Mouse (Mus musculus) lung, postnatal 0 days (tissue): ENCODE measurements at regions not wholly inside any gene's neighbourhood (a gene's known extent, or its start where the extent isn't known, plus 50 kb on each side); places are given as distances from the start of the nearest gene placed in this dataset.

Experiments
- ATAC-seq: fragments of 200-750 bp; cut with Nextera tagmentation; 2 replicates; pipeline ENCODE4 v1.8.0; 2017; ENCODE audit warnings: moderate library complexity
- DNase-seq: peaks from one replicate; pipeline ENCODE4 v3.0.0-alpha.2; 2016; ENCODE audit warnings: low spot score
- H3K27ac ChIP-seq: fragments of 300-500 bp; sonication (generic); 2 replicates; pipeline ENCODE4 v1.5.1; 2014; ENCODE audit warnings: antibody characterized with exemption, mild to moderate bottlenecking, low read length, mixed read lengths
- H3K27me3 ChIP-seq: fragments of 300-500 bp; sonication (generic); replicated peaks from 2 replicates; pipeline ENCODE4 v1.6.1; 2014; ENCODE audit warnings: low read length, mixed read lengths; ENCODE audit not compliant: insufficient read depth
- H3K36me3 ChIP-seq: fragments of 300-500 bp; sonication (generic); 2 replicates; pipeline ENCODE4 v1.6.1; 2014; ENCODE audit warnings: low read length, mixed read lengths; ENCODE audit not compliant: insufficient read depth
- H3K4me1 ChIP-seq: fragments of 300-500 bp; sonication (generic); 2 replicates; pipeline ENCODE4 v1.6.1; 2014; ENCODE audit warnings: antibody characterized with exemption, low read depth, low read length, mixed read lengths; ENCODE audit not compliant: insufficient read depth
- H3K4me2 ChIP-seq: fragments of 300-500 bp; sonication (generic); replicated peaks from 2 replicates; pipeline ENCODE4 v1.6.1; 2014; ENCODE audit warnings: low read depth, mild to moderate bottlenecking, low read length, moderate library complexity, mixed read lengths
- H3K4me3 ChIP-seq: fragments of 300-500 bp; sonication (generic); 2 replicates; pipeline ENCODE4 v1.5.1; 2014; ENCODE audit warnings: low read depth, low read length
- H3K9ac ChIP-seq: fragments of 300-500 bp; sonication (generic); replicated peaks from 2 replicates; pipeline ENCODE4 v1.6.1; 2014; ENCODE audit warnings: low read depth, mild to moderate bottlenecking
- H3K9me3 ChIP-seq: fragments of 300-500 bp; sonication (generic); 2 replicates; pipeline ENCODE4 v1.6.1; 2016; ENCODE audit warnings: low read length, mixed read lengths
- CTCF ChIP-seq: IDR thresholded peaks from 2 replicates; pipeline ENCODE4 v1.5.1; 2016; ENCODE audit warnings: antibody characterized with exemption, mild to moderate bottlenecking
- EP300 ChIP-seq: IDR thresholded peaks from 2 replicates; pipeline ENCODE4 v1.6.1; 2016; ENCODE audit warnings: antibody characterized with exemption, mild to moderate bottlenecking, control low read depth
- WGBS: fragments of 180-500 bp; shearing (Covaris S2); extraction: QIAGEN DNeasy Blood & Tissue Kit; methylation state at CpG from one replicate; pipeline ENCODE4 v1.1.7; 2014; 5-methylcytosine and 5-hydroxymethylcytosine counted together

DNA sequence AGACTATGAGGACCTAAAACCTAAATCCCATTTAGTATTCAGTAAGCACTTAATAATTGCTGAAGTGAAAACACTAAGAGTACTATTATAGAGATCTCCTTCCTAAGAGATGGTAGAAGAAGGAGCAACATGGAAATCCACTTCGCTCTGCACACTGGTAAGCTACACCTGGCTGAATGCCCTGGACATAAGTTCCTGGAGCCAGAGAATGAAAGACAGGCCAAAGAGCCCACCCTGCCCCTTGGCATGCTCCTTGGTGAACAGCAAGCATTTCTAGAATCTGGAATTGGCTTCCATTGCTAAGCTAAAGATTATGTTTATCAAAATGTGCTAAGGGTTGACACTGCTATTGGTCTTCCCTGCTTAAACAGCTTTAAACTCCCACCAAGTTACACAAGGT, 137.3 kb downstream of the 1190002N15Rik start:
- TF ChIP-seq CTCF (no peak), EP300 (no peak)
- 84% methylated on average over 1 of the region's 1 CpGs for WGBS
- DNase-seq = no peak
- H3K27me3 ChIP-seq = no peaks in the 10 kb centered on the region
- no peaks in the 10 kb centered on the region for H3K4me1 ChIP-seq
- no peak overlapping the region for H3K27ac ChIP-seq
- no peak overlapping the region for H3K4me3 ChIP-seq
- no peaks in the 10 kb centered on the region for H3K9me3 ChIP-seq
- H3K4me2 ChIP-seq = no peak overlapping the region
- H3K9ac ChIP-seq = no peak overlapping the region
- H3K36me3 ChIP-seq = no peaks in the 10 kb centered on the region
- no peak for ATAC-seq

DNA sequence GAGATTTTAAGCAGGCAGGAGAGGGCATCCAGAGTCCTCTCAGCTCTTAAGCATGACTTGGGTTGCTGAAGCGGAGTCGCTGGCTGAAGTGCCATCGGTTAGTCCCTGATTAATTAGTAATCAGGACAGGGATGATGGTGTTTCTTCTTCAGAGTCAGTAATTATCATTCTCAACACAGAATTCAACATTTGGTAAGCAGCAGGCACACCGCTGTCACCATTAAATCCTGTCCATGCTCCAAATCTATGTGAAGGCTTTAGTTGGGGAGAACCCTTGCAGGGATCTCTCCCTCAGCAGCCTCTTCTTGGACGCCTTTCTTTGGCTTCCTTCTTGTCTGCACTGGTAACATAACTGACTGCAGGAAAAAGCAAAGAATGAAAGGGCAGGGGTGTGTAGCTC, 142.7 kb downstream of the 1190002N15Rik start:
- Histone ChIP-seq H3K27me3 (no peaks in the 10 kb centered on the region), H3K4me3 (no peak overlapping the region), H3K36me3 (no peaks in the 10 kb centered on the region), H3K9me3 (no peaks in the 10 kb centered on the region), H3K27ac (no peak overlapping the region), H3K4me2 (no peak overlapping the region), H3K4me1 (no peaks in the 10 kb centered on the region), H3K9ac (no peak overlapping the region)
- TF ChIP-seq CTCF = no peak
- no peak for TF ChIP-seq EP300
- DNase-seq (no peak), ATAC-seq (no peak)
- WGBS = 76% methylated on average over 5 of the region's 5 CpGs

DNA sequence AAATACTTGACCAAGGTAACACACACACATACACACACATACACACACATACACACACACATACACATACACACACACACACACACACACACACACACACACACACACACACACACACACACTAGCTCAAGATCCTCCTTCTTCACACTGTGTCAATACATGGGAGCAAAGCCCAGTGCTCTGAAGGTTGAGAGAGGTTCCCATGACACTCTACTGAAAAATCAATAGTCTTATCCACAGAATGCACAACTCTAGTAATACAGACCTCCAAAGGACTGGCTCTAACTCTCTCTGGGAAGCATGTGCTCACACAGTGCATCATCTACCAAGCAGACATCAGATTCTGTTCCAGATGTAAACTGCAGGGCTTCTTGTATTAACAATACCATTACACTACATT, 151.7 kb downstream of the 1190002N15Rik start:
- ATAC-seq (no peak), DNase-seq (no peak)
- Histone ChIP-seq H3K4me2 (no peak overlapping the region), H3K27me3 (no peaks in the 10 kb centered on the region), H3K27ac (no peak overlapping the region), H3K9me3 (no peaks in the 10 kb centered on the region), H3K4me3 (no peak overlapping the region), H3K4me1 (no peaks in the 10 kb centered on the region), H3K36me3 (no peaks in the 10 kb centered on the region), H3K9ac (no peak overlapping the region)
- TF ChIP-seq EP300 = no peak
- no peak for TF ChIP-seq CTCF

GRCm38 (mm10) chr9:94382293-94382692, 155.6 kb downstream of the 1190002N15Rik start:
- Histone ChIP-seq H3K9ac (no peak overlapping the region), H3K9me3 (no peaks in the 10 kb centered on the region), H3K4me1 (no peaks in the 10 kb centered on the region), H3K4me3 (no peak overlapping the region), H3K27ac (no peak overlapping the region), H3K36me3 (no peaks in the 10 kb centered on the region), H3K27me3 (no peaks in the 10 kb centered on the region), H3K4me2 (no peak overlapping the region)
- ATAC-seq (no peak), DNase-seq (no peak)
- TF ChIP-seq EP300 (no peak), CTCF (no peak)
- WGBS = 72% methylated on average over 2 of the region's 2 CpGs

DNA sequence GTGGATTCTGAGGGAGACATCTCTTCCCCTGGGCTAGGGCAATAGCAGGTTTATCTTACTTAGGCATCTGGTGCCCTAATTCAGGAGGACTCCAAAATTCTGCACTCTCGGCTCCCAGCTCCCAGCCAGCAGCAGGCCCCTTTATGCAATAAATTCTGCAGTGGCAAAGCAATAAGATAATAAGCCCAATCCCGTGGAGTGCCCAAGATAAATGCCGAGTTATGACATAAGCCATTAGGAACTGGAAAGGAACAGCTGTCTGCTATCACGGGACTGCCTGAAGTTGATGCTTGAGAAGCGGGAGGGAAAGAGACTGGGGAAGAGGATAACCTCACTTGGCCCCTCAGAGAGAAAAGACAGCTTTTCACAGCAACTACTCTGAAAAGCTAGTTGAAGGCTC, 159.0 kb downstream of the 1190002N15Rik start:
- Histone ChIP-seq H3K27ac (no peak overlapping the region), H3K9ac (no peak overlapping the region), H3K9me3 (no peaks in the 10 kb centered on the region), H3K27me3 (no peaks in the 10 kb centered on the region), H3K4me2 (no peak overlapping the region), H3K36me3 (no peaks in the 10 kb centered on the region), H3K4me1 (no peaks in the 10 kb centered on the region), H3K4me3 (no peak overlapping the region)
- DNase-seq (peak; percentile 69), ATAC-seq (peak; percentile 77)
- no peak for TF ChIP-seq EP300
- no peak for TF ChIP-seq CTCF
- WGBS = 25% methylated on average over 5 of the region's 5 CpGs

DNA sequence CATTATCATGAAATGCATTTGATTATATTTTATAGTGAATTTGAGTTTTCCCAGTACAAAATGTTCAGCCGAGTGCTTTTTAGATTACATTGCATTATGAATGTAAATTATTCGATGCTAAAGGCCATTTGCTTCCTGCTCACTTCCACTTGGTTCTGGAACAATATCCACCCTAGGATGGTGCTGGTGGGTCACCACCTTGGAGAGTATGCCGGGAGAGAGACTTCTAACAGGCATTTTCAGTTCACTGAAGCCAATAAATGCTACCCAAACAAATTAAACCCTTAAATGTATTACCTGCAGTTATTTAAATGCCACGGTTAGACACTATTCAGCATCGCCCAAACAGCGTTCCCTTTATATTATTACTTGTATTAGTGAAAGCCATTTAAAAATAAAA, 159.6 kb downstream of the 1190002N15Rik start:
- DNase-seq (no peak), ATAC-seq (no peak)
- H3K9ac ChIP-seq = no peak overlapping the region
- H3K9me3 ChIP-seq = no peaks in the 10 kb centered on the region
- 71% methylated on average over 6 of the region's 6 CpGs for WGBS
- H3K4me3 ChIP-seq = no peak overlapping the region
- no peaks in the 10 kb centered on the region for H3K4me1 ChIP-seq
- H3K27ac ChIP-seq = no peak overlapping the region
- H3K4me2 ChIP-seq = no peak overlapping the region
- no peaks in the 10 kb centered on the region for H3K36me3 ChIP-seq
- no peaks in the 10 kb centered on the region for H3K27me3 ChIP-seq
- TF ChIP-seq CTCF = no peak
- no peak for TF ChIP-seq EP300

DNA sequence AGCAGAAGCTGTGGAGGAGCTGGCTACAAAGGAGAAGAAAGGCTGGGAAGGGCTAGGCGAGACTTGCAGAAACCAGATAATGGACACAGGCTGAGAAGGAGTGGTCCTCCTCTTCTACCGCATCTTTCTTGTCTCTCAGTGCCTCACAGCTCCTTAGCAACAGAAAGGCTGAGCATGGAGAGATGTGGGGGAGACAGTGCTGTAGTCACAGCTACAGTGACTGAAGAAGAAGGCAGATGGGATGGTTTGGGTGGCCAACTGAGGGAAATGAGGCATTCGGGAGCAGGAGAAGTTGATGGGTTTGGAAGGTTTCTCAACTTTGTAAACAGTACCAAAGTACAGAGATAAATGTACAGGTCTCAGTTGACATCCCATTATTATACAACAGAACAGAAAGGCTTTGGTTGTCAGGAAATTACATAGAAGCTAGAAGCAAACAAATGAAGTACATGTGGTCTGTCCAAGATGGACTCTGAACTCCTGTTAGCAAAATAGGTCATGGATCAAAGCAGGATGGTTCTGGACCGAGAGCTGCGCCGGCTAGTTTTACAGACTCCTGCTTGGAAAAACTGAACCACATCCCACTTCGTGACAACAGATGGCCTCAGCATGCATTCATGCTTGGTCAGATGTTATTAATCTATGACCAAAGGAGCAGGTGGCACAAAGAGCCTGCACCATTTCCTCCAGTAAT, 160.4 kb downstream of the 1190002N15Rik start:
- H3K9ac ChIP-seq = no peak overlapping the region
- DNase-seq = no peak
- TF ChIP-seq CTCF (no peak), EP300 (no peak)
- H3K36me3 ChIP-seq = no peaks in the 10 kb centered on the region
- WGBS = 85% methylated on average over 7 of the region's 7 CpGs
- no peaks in the 10 kb centered on the region for H3K4me1 ChIP-seq
- no peaks in the 10 kb centered on the region for H3K27me3 ChIP-seq
- H3K4me3 ChIP-seq = no peak overlapping the region
- H3K4me2 ChIP-seq = no peak overlapping the region
- H3K27ac ChIP-seq = no peak overlapping the region
- no peaks in the 10 kb centered on the region for H3K9me3 ChIP-seq
- ATAC-seq = no peak
